Mouse (Mus musculus) myocyte (in vitro differentiated cells): ENCODE measurements around the gene Psmb11.

Experiments
- CEBPB ChIP-seq: IDR thresholded peaks from 2 replicates; pipeline ENCODE4 v1.6.1; 2011; ENCODE audit warnings: mild to moderate bottlenecking, moderate library complexity; ENCODE audit not compliant: poor library complexity, insufficient read depth, severe bottlenecking
- E2F4 ChIP-seq: IDR thresholded peaks from one replicate; pipeline ENCODE4 v1.6.1; 2011; ENCODE audit warnings: mild to moderate bottlenecking, control low read depth, moderate library complexity; ENCODE audit not compliant: insufficient read depth
- MAX ChIP-seq: IDR thresholded peaks from one replicate; pipeline ENCODE4 v1.6.1; 2011; ENCODE audit warnings: low read depth, mild to moderate bottlenecking, control low read depth
- MYOD1 ChIP-seq, 3 experiments: IDR thresholded peaks; one replicate each; pipeline ENCODE4 v1.6.1; 2011; ENCODE audit warnings: control low read depth in 2 of 3, low read depth in 2 of 3, mild to moderate bottlenecking in 2 of 3, moderate library complexity in 1 of 3; ENCODE audit not compliant: insufficient read length in 2 of 3, control insufficient read depth in 1 of 3
- MYOG ChIP-seq, 3 experiments: IDR thresholded peaks; one replicate each; pipeline ENCODE4 v1.6.1; 2011; ENCODE audit warnings: control low read depth in 2 of 3, low read depth in 2 of 3, mild to moderate bottlenecking in 2 of 3; ENCODE audit not compliant: insufficient read length in 2 of 3, control insufficient read depth in 1 of 3, insufficient read depth in 1 of 3
- POLR2A ChIP-seq: IDR thresholded peaks from one replicate; pipeline ENCODE4 v1.6.1; 2011; ENCODE audit warnings: low read depth, mild to moderate bottlenecking, control low read depth, moderate library complexity; ENCODE audit not compliant: insufficient read length
- TCF12 ChIP-seq: IDR thresholded peaks from one replicate; pipeline ENCODE4 v1.6.1; 2011; ENCODE audit warnings: mild to moderate bottlenecking, control low read depth; ENCODE audit not compliant: poor library complexity, insufficient read depth, severe bottlenecking

DNA sequence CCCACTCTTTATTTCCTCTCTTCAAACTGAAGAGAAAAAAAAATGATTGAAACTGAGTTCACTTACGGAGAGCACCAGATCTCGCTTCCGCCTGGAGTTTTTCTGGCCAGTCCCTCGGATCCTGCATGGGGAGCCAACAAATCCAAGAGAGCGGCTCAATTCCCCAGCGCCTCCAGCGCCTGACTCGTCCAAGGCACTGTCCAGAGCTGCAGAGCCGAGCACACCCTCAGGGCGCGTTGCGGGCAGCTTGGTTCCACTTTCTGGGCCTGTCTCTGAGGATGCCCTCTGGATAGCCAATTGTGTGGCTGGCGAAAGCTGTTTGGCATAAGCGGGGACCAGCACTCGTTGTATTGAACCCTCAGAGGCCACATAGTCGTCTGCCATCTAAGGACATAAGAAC, 30.2 kb upstream of the Psmb11 start:
- TF ChIP-seq POLR2A = no peak
- no peak for TF ChIP-seq MAX
- no peak for TF ChIP-seq TCF12
- no peak for TF ChIP-seq E2F4
- TF ChIP-seq MYOD1 (IDR thresholded peaks at IDR 0.05; ENCODE audit: control insufficient read depth in 1 of 3, insufficient read length in 2 of 3, low read depth in 2 of 3) = no peak
- TF ChIP-seq CEBPB = no peak
- no peak for TF ChIP-seq MYOG (IDR thresholded peaks at IDR 0.05; ENCODE audit: control insufficient read depth in 1 of 3, insufficient read depth in 1 of 3, insufficient read length in 2 of 3, low read depth in 2 of 3)
